8 mouse cellular contexts compared by ENCODE assay signal in genomic region chr7:142967884-142968808, GRCm38 (mm10). TPM values are rescaled to one million over a fixed set of nuclear protein-coding genes. Genes with fewer than 3 reads are reported as not detected.
A peak's percentile ranks its signal among the peaks of the same experiment; 100 is the strongest.
DNase-seq lines count a peak whose midpoint lies in the region; ATAC-seq and TF ChIP-seq lines count a peak whose summit lies in the region.

No protein-coding gene starts in this region.

- H3K4me3 ChIP-seq in liver, embryonic 12.5 days: peak overlapping the region; percentile 35
- H3K4me3 ChIP-seq in testis, adult 2 months (ENCODE audit: control insufficient read depth, low read depth, low read length): peak overlapping the region; percentile 12

- H3K27ac ChIP-seq in liver, embryonic 12.5 days: peak overlapping the region; percentile 42
- H3K27ac ChIP-seq in testis, adult 2 months (ENCODE audit: control insufficient read depth, insufficient read depth, low read depth, low read length): no peak overlapping the region

- under 1% methylated on average over 90 of the region's 90 CpGs for WGBS in liver, embryonic 12.5 days (ENCODE audit: insufficient replicate concordance)

- TF ChIP-seq POLR2A in testis, adult 2 months (IDR thresholded peaks at IDR 0.05; ENCODE audit: control insufficient read depth, low read depth, low read length): no peak

- H3K9ac ChIP-seq in liver, embryonic 12.5 days: no peak overlapping the region

- TF ChIP-seq CTCF in testis, adult 2 months (IDR thresholded peaks at IDR 0.05; ENCODE audit: control insufficient read depth, insufficient read depth, insufficient replicate concordance, low read depth, low read length): no peak

- ATAC-seq in granulocyte monocyte progenitor cell, adult 5-6 weeks (replicated peaks; ENCODE audit: poor library complexity, severe bottlenecking): peak; percentile 38
- ATAC-seq in liver, embryonic 12.5 days: peak; percentile 26; the same call in 1 of the 2 replicates

- H3K4me1 ChIP-seq in liver, embryonic 12.5 days: peaks cover 18% of the 10 kb centered on the region
- H3K4me1 ChIP-seq in testis, adult 2 months (ENCODE audit: control insufficient read depth, insufficient read depth, low read length): peaks cover 14% of the 10 kb centered on the region

- no peaks in the 10 kb centered on the region for H3K36me3 ChIP-seq in liver, embryonic 12.5 days
- no peaks in the 10 kb centered on the region for H3K36me3 ChIP-seq in testis, adult 2 months (ENCODE audit: control insufficient read depth, insufficient read depth, low read length)

- H3K4me2 ChIP-seq in liver, embryonic 12.5 days: peak overlapping the region; percentile 69

- H3K9me3 ChIP-seq in liver, embryonic 12.5 days (replicated peaks): no peaks in the 10 kb centered on the region

- H3K27me3 ChIP-seq in liver, embryonic 12.5 days (replicated peaks): peaks cover 94% of the 10 kb centered on the region
- H3K27me3 ChIP-seq in testis, adult 2 months (ENCODE audit: control insufficient read depth, insufficient read depth, low read length): no peaks in the 10 kb centered on the region

- peak; percentile 71 to 77 for DNase-seq in cerebellum, postnatal 10 days
- DNase-seq in cerebellum, adult 18-20 months: no peak
- peak; percentile 13 for DNase-seq in c-Kit-positive CD71-positive TER-119-negative erythroid progenitor cells, embryonic 14.5 days (ENCODE audit: low read depth)
- DNase-seq in kidney, postnatal 10 days: peak; percentile 61
- DNase-seq in naive thymus-derived CD4-positive, alpha-beta T cell, adult 2 months (ENCODE audit: low read depth): peak; percentile 38

RNA-seq across cellular contexts. Expression of gene Ascl2, which starts 0.9 kb away (rescaled TPM):
- 2.0 TPM in 2 replicates for total RNA-seq in granulocyte monocyte progenitor cell, adult 5-6 weeks (2014; fragmentation: Nextera tagmentation)
- total RNA-seq in granulocyte monocyte progenitor cell, adult 5-6 weeks (2017): 0.34 and 0.82 TPM in 2 replicates
- polyA plus RNA-seq in liver, embryonic 12.5 days (2016; fragmentation: Nextera tagmentation; extraction: Ambion mirVana): 1.3 TPM in 2 replicates
- polyA plus RNA-seq in testis, adult 2 months (2012; rRNA removed): 1.0 and 1.2 TPM in 2 replicates

RNA-seq across cellular contexts. Expression of gene Tspan32, which starts 36.7 kb away (rescaled TPM):
- total RNA-seq in granulocyte monocyte progenitor cell, adult 5-6 weeks (2014; fragmentation: Nextera tagmentation): 140 and 158 TPM in 2 replicates
- 95.1 and 117 TPM in 2 replicates for total RNA-seq in granulocyte monocyte progenitor cell, adult 5-6 weeks (2017)
- polyA plus RNA-seq in liver, embryonic 12.5 days (2016; fragmentation: Nextera tagmentation; extraction: Ambion mirVana): 105 and 106 TPM in 2 replicates
- 0.10 and 0.17 TPM in 2 replicates for polyA plus RNA-seq in testis, adult 2 months (2012; rRNA removed)

RNA-seq across cellular contexts. Expression of gene Th, which starts 37.2 kb away (rescaled TPM):
- not detected in 2 replicates for total RNA-seq in granulocyte monocyte progenitor cell, adult 5-6 weeks (2014; fragmentation: Nextera tagmentation)
- total RNA-seq in granulocyte monocyte progenitor cell, adult 5-6 weeks (2017): not detected in 2 replicates
- polyA plus RNA-seq in liver, embryonic 12.5 days (2016; fragmentation: Nextera tagmentation; extraction: Ambion mirVana): 0.35 TPM in 1 of 2 replicates, not detected in the other
- polyA plus RNA-seq in testis, adult 2 months (2012; rRNA removed): 0.22 and 0.28 TPM in 2 replicates

Comparison
In these comparisons a context has a peak if more than half of its experiments do, and no peak if none do; other contexts are left out.
1. DNase-seq: peak in cerebellum, postnatal 10 days (2 of 2), c-Kit-positive CD71-positive TER-119-negative erythroid progenitor cells, embryonic 14.5 days (single experiment), kidney, postnatal 10 days (single experiment) and naive thymus-derived CD4-positive, alpha-beta T cell, adult 2 months (single experiment); none in cerebellum, adult 18-20 months (0 of 2).
2. RNA of gene Tspan32, which starts 36.7 kb away (polyA plus RNA-seq): 105 to 106 TPM in liver, embryonic 12.5 days; 0.10 to 0.17 TPM in testis, adult 2 months; every median in the first group is over 10 times any median in the second.